Mouse (Mus musculus): ENCODE results near the gene Gabbr2. TPM values are rescaled to one million over a fixed set of nuclear protein-coding genes. Genes with fewer than 3 reads are reported as not detected.

The Gabbr2 gene
- polyA plus RNA-seq, 1 experiment from 2014 or later = 5.0 TPM

DNA sequence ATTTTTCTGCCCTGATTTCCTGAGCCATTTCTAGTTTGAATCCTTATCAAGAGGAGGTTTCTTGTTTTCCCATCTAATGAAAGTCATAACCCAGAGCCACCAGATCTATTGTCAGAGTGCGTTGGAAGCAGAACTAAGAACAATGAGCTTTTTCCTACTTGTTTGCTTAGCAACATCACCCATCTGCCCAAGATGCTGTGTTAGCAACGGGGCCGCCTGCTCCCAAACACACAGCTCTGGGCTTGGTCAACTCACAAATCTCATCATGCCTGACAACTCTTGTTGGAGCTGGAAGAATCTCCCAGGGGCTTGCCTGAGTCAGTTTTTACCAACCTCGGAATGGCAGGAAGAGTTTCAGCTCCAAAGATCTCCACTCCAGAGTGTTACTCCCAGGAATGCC, 111.7 kb downstream of the Gabbr2 start:
- Histone ChIP-seq H3K9ac (no peak overlapping the region), H3K4me3 (no peak overlapping the region), H3K27ac (replicated peaks) (no peak overlapping the region), H3K36me3 (no peaks in the 10 kb centered on the region), H3K27me3 (no peaks in the 10 kb centered on the region; the same call in 1 of the 2 replicates), H3K4me2 (no peak overlapping the region), H3K4me1 (replicated peaks) (peaks cover 31% of the 10 kb centered on the region), H3K9me3 (no peaks in the 10 kb centered on the region)
- no peak for ATAC-seq (ENCODE audit: low read depth)
- WGBS = 46% methylated on average over 4 of the region's 4 CpGs

DNA sequence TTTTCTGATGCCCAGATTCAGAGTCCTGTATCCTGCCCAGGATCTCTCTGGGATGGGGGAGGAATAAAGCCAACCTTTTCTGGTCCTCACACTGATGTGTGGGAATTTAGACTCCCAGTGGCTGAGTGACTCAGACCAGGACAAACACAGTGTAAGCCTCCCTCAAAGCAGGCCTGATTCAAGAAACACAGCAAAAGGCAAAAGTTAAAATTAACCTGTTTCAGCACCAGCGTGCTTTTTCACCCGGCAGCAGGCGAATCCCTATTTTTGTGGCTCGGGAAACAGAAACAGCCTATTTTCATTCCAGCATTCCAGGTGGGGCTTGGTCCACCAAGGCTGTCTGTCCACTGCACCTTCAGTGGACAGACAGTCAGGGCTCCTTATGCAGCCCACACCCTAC, 118.9 kb downstream of the Gabbr2 start:
- no peak for ATAC-seq (ENCODE audit: low read depth)
- 94% methylated on average over 4 of the region's 4 CpGs for WGBS
- no peak overlapping the region for H3K9ac ChIP-seq

GRCm38 (mm10) chr4:46870157-46870556, 121.5 kb downstream of the Gabbr2 start:
- Histone ChIP-seq H3K9me3 (no peaks in the 10 kb centered on the region), H3K4me3 (no peak overlapping the region), H3K4me2 (no peak overlapping the region), H3K27me3 (no peaks in the 10 kb centered on the region), H3K36me3 (no peaks in the 10 kb centered on the region), H3K9ac (no peak overlapping the region), H3K27ac (replicated peaks) (peak overlapping the region; percentile 55), H3K4me1 (replicated peaks) (peaks cover 33% of the 10 kb centered on the region)
- WGBS = 63% methylated on average over 6 of the region's 6 CpGs
- ATAC-seq (ENCODE audit: low read depth) = no peak

More for the DNA sequence above, 118.9 kb downstream of the Gabbr2 start:
- Histone ChIP-seq H3K4me3 (no peak overlapping the region), H3K4me1 (replicated peaks) (peaks cover 26% of the 10 kb centered on the region), H3K27ac (replicated peaks) (no peak overlapping the region), H3K9me3 (no peaks in the 10 kb centered on the region), H3K27me3 (no peaks in the 10 kb centered on the region), H3K36me3 (no peaks in the 10 kb centered on the region), H3K4me2 (no peak overlapping the region)

- 86% methylated on average over 2 of the region's 2 CpGs for WGBS
- Histone ChIP-seq H3K27me3 (no peaks in the 10 kb centered on the region), H3K27ac (replicated peaks) (peak overlapping the region; percentile 61; the same call in 1 of the 2 replicates), H3K4me1 (replicated peaks) (peaks cover 33% of the 10 kb centered on the region), H3K36me3 (no peaks in the 10 kb centered on the region), H3K9ac (no peak overlapping the region), H3K9me3 (no peaks in the 10 kb centered on the region), H3K4me3 (no peak overlapping the region), H3K4me2 (no peak overlapping the region)
- no peak for ATAC-seq (ENCODE audit: low read depth)
Measured at GRCm38 (mm10) chr4:46869380-46869779, 122.3 kb downstream of the Gabbr2 start.

DNA sequence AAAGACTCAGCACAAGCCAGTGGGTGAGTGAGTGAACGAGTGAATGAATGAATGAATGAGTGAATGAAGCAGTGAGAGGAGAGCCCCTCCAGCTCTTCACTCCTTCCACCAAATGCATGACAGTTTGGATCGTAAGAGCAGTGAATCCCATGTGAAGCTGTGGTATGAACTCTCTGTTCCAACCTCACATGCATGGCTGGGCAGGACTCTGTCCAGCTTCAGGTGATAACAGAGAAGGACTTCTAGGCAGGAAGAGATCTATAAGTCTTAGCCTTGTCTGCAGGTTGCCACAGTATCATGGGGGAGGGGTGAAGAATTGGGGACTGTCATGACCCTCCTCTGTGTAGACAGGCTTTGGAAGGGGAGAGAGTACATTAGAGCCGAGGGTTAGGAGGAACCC, 122.8 kb downstream of the Gabbr2 start:
- Histone ChIP-seq H3K27ac (replicated peaks) (peak overlapping the region; percentile 61; the same call in 1 of the 2 replicates), H3K9me3 (no peaks in the 10 kb centered on the region), H3K36me3 (no peaks in the 10 kb centered on the region), H3K4me3 (no peak overlapping the region), H3K4me2 (no peak overlapping the region), H3K4me1 (replicated peaks) (peaks cover 33% of the 10 kb centered on the region), H3K9ac (no peak overlapping the region), H3K27me3 (no peaks in the 10 kb centered on the region)
- ATAC-seq (ENCODE audit: low read depth) = no peak
- 91% methylated on average over 3 of the region's 3 CpGs for WGBS

GRCm38 (mm10) chr4:46868181-46868580, 123.5 kb downstream of the Gabbr2 start:
- no peak for ATAC-seq (ENCODE audit: low read depth)
- no peak overlapping the region for H3K27ac ChIP-seq (replicated peaks)
- H3K4me2 ChIP-seq = no peak overlapping the region
- WGBS = 80% methylated on average over 5 of the region's 5 CpGs
- H3K9ac ChIP-seq = no peak overlapping the region
- H3K27me3 ChIP-seq = no peaks in the 10 kb centered on the region
- H3K4me1 ChIP-seq (replicated peaks) = peaks cover 27% of the 10 kb centered on the region
- no peaks in the 10 kb centered on the region for H3K9me3 ChIP-seq
- no peak overlapping the region for H3K4me3 ChIP-seq
- H3K36me3 ChIP-seq = no peaks in the 10 kb centered on the region

GRCm38 (mm10) chr4:46867779-46868178, 123.9 kb downstream of the Gabbr2 start:
- 83% methylated on average over 10 of the region's 10 CpGs for WGBS
- H3K9me3 ChIP-seq = no peaks in the 10 kb centered on the region
- no peak overlapping the region for H3K27ac ChIP-seq (replicated peaks)
- H3K9ac ChIP-seq = no peak overlapping the region
- no peak overlapping the region for H3K4me2 ChIP-seq
- no peak for ATAC-seq (ENCODE audit: low read depth)
- H3K4me3 ChIP-seq = no peak overlapping the region
- H3K36me3 ChIP-seq = no peaks in the 10 kb centered on the region
- peaks cover 23% of the 10 kb centered on the region for H3K4me1 ChIP-seq (replicated peaks)
- H3K27me3 ChIP-seq = no peaks in the 10 kb centered on the region

DNA sequence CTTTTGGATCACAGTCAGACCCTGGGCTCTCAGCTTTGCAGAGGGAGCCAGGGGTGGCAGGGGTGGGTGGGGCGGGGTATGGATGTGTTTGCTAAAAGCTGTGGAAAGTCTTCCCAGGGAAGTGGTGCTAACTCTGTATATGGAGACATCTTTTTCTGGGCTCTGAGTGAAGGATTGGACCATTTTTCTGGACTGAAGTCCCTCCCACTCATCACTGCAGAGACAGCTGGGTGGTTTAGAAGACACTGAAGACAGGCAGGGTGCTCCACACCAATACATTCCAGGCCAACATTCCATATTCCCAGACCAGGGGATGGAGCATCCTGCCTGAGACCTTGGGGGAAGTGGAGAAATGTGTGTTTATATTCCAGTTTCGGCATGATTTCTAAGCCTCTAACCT, 125.6 kb downstream of the Gabbr2 start:
- Histone ChIP-seq H3K27ac (replicated peaks) (no peak overlapping the region), H3K4me1 (replicated peaks) (peaks cover 23% of the 10 kb centered on the region), H3K9me3 (no peaks in the 10 kb centered on the region), H3K4me2 (no peak overlapping the region), H3K4me3 (no peak overlapping the region), H3K36me3 (no peaks in the 10 kb centered on the region), H3K27me3 (no peaks in the 10 kb centered on the region), H3K9ac (no peak overlapping the region)
- ATAC-seq (ENCODE audit: low read depth) = no peak
- WGBS = 76% methylated on average over 2 of the region's 2 CpGs

DNA sequence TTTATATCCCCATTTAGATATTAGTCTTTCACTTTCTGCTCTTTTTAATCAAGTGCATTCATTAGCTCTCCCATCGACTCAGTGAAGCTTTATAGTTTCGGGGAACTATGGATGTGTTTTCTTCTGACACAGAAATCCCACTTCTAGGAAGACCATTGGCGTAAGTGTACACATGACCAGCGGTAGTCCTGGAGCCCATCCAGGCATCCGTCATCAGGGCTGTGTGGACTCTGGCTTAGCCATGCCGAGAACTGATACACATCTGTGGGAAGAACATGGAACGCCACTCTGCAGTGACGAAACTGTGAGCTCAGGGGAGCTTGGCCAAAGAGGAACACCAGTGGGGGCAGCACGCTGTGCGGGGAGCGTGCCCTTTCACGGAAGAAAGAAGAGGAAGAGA, 128.0 kb downstream of the Gabbr2 start:
- WGBS = 82% methylated on average over 12 of the region's 12 CpGs

GRCm38 (mm10) chr4:46862677-46863076, 129.0 kb downstream of the Gabbr2 start:
- Histone ChIP-seq H3K27ac (replicated peaks) (no peak overlapping the region), H3K4me3 (no peak overlapping the region), H3K36me3 (no peaks in the 10 kb centered on the region), H3K9ac (no peak overlapping the region), H3K4me1 (replicated peaks) (peaks cover 22% of the 10 kb centered on the region), H3K27me3 (no peaks in the 10 kb centered on the region), H3K9me3 (no peaks in the 10 kb centered on the region), H3K4me2 (no peak overlapping the region)
- no peak for ATAC-seq (ENCODE audit: low read depth)
- WGBS = 98% methylated on average over 4 of the region's 4 CpGs

More for the DNA sequence above, 128.0 kb downstream of the Gabbr2 start:
- no peak overlapping the region for H3K27ac ChIP-seq (replicated peaks)
- H3K27me3 ChIP-seq = no peaks in the 10 kb centered on the region
- no peaks in the 10 kb centered on the region for H3K9me3 ChIP-seq
- H3K4me3 ChIP-seq = no peak overlapping the region
- H3K36me3 ChIP-seq = no peaks in the 10 kb centered on the region
- H3K4me1 ChIP-seq (replicated peaks) = peaks cover 20% of the 10 kb centered on the region
- no peak for ATAC-seq (ENCODE audit: low read depth)
- H3K9ac ChIP-seq = no peak overlapping the region
- no peak overlapping the region for H3K4me2 ChIP-seq

- no peak overlapping the region for H3K9ac ChIP-seq
- no peak overlapping the region for H3K4me3 ChIP-seq
- no peaks in the 10 kb centered on the region for H3K9me3 ChIP-seq
- no peak overlapping the region for H3K27ac ChIP-seq (replicated peaks)
- H3K4me2 ChIP-seq = no peak overlapping the region
- H3K4me1 ChIP-seq (replicated peaks) = peaks cover 21% of the 10 kb centered on the region
- no peak for ATAC-seq (ENCODE audit: low read depth)
- H3K27me3 ChIP-seq = no peaks in the 10 kb centered on the region
- H3K36me3 ChIP-seq = no peaks in the 10 kb centered on the region
- 80% methylated on average over 6 of the region's 6 CpGs for WGBS
Measured at GRCm38 (mm10) chr4:46860586-46860985, 131.1 kb downstream of the Gabbr2 start.

- H3K36me3 ChIP-seq = no peaks in the 10 kb centered on the region
- H3K9ac ChIP-seq = no peak overlapping the region
- H3K9me3 ChIP-seq = no peaks in the 10 kb centered on the region
- 30% methylated on average over 13 of the region's 13 CpGs for WGBS
- H3K4me3 ChIP-seq = no peak overlapping the region
- H3K27me3 ChIP-seq = no peaks in the 10 kb centered on the region
- no peak overlapping the region for H3K27ac ChIP-seq (replicated peaks)
- no peak for ATAC-seq (ENCODE audit: low read depth)
- H3K4me1 ChIP-seq (replicated peaks) = peaks cover 37% of the 10 kb centered on the region
- no peak overlapping the region for H3K4me2 ChIP-seq
Measured at GRCm38 (mm10) chr4:46858899-46859298, 132.8 kb downstream of the Gabbr2 start.

GRCm38 (mm10) chr4:46856145-46856544, 135.5 kb downstream of the Gabbr2 start:
- WGBS = 95% methylated on average over 8 of the region's 8 CpGs
- Histone ChIP-seq H3K27me3 (no peaks in the 10 kb centered on the region), H3K4me3 (no peak overlapping the region), H3K27ac (replicated peaks) (peak overlapping the region; percentile 69), H3K9ac (no peak overlapping the region), H3K36me3 (no peaks in the 10 kb centered on the region), H3K4me1 (replicated peaks) (peaks cover 44% of the 10 kb centered on the region), H3K4me2 (no peak overlapping the region), H3K9me3 (no peaks in the 10 kb centered on the region)
- ATAC-seq (ENCODE audit: low read depth) = no peak

All from neural tube, embryonic 13.5 days (tissue).